Mouse (Mus musculus) induced T-regulatory cell, adult 2 months (primary cell): ENCODE data around the gene Smim20.

Experiments
- DNase-seq: peaks from one replicate; pipeline ENCODE4 v3.0.0-alpha.2; 2012; ENCODE audit warnings: low read depth

Gene Smim20

DNA sequence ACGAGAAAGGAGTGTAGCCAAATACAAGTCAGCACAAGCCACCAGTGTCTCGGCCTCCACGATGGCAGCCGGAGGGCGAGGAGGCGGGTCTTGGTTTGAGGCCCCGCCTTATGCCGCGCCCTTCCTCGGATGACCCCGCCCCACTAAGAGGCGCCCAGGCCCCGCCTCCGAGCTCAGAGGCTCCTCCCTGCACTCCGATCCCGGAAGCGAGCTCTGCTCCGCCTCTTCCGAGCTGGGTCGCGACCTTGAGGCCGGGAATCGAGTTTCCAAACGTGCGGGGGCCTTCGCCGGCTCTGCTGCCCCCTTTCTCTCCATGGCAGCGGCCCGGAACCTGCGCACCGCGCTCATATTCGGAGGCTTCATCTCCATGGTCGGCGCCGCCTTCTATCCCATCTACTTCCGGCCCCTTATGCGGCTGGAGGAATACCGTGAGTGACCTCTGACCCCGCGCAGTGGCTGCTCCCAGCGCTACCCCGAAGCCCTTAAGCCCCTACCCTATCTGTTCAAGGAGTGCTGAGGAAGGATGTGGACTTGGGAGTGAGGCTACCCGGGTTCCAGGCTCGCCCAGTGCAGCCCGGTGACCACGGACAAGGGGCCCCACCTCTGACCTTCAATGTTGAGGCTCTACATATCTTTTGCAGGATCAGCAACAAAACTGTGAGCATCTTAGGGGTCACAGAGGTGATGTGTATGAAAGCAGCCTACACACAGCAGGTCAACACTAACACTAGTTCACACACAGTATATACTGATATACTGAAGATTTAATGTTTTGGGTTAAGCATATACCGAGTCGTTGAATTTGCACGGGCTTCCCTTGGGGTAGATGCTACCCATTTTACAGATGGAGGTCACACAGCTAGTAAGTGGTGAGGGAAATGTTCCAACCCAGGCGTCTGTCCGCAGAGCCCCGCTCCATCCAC lies at the start of gene Smim20:
Gene Smim20, plus strand, starts transcription at position 153 of the 923 bp plus-strand sequence.
- DNase-seq = peak; percentile 92

- no peak for DNase-seq
Measured at GRCm38 (mm10) chr5:53225434-53225833, 41.4 kb upstream of the Smim20 start.

- no peak for DNase-seq
Measured at GRCm38 (mm10) chr5:53230560-53230959, 36.3 kb upstream of the Smim20 start.

DNA sequence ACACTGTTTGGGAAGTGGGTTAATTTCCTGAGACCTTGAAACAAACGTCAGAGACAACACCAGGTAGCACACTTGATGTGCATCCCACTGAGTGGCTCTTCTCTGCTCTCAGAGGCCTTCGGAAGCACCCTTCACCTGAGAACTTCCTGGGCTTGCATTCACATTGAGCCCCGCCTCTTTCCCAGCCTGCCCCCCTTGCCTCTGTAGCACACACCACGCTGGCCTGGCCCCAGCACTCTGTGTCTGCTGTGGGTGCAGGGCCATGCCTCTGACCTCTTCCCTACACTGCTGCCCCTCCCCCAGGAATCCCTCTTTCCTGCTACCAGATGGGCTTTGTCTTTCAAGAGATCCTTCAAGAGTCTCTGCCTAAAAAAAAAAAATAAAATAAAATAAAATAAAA lies 31.3 kb upstream of the Smim20 start:
- DNase-seq = no peak

- DNase-seq = no peak
Measured at GRCm38 (mm10) chr5:53236136-53236535, 30.7 kb upstream of the Smim20 start.

- no peak for DNase-seq
Measured at GRCm38 (mm10) chr5:53236749-53237148, 30.1 kb upstream of the Smim20 start.

GRCm38 (mm10) chr5:53238761-53239160 lies 28.1 kb upstream of the Smim20 start:
- DNase-seq = no peak

DNA sequence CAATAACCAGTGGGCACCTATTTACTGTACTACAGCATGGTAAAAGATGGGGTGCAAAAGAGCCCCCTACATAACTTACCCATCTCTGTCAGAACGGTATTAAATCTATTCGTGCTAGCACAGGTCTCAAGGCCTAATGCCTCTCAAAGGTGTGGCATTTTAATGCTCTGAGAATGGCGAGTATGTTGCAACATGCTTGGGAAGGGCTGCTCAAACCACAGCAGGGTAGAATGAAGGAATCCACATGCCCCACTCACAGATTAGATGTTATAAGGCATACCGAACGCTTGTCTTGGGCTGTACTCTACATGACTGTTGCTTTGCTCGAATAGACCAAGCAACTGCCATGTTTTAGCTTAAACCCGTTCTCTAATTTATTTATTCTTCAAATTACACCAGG lies 27.7 kb upstream of the Smim20 start:
- no peak for DNase-seq

DNA sequence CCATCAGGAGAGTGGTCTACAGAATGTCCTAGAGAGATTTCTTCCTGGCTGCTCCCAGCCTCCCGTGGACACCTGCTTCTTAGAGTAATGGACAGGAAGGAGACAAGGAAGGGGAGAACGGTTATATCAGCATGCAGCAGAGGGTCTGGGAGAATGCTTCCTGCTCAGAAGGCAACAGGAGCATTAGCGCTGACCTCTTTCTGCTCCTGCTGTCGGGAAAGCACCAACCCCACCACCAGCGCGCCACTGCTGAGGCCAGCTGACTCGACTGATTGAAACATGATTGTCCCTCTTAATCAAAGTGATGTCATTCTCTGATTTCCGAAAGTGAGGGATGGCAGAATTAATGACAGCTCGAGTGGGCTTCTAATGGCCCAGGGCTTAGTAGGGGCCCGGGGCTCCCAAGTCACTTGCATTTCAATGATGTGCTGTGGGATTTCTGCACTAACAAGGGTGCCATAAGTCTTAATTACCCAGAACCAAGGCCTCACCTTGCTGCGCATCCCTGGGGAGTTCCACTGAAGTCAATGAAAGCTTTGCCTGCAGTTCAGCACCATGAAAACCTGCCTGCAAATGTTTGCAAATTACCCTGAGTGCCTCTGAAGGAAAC lies 26.9 kb upstream of the Smim20 start:
- no peak for DNase-seq

DNA sequence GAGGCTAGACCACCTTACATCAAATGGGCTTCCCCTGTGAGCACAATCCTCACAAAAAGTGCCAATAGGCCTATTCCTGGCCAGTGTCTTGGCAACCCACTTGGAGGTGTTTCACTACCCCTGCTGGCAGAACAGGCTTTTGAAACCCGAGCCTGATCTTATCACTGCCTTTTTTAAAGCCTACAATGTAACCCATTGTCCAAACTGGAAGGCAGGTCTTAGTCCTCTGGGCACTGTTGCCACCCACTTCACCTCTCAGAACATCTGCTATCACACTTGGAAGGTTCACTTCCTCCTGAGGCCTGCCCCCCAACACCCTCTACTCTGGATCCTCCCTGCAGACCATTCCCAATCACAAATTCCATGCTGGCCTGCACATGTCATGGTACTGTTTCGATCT lies 25.8 kb upstream of the Smim20 start:
- DNase-seq = no peak

GRCm38 (mm10) chr5:53241963-53242362 lies 24.9 kb upstream of the Smim20 start:
- DNase-seq = no peak

DNA sequence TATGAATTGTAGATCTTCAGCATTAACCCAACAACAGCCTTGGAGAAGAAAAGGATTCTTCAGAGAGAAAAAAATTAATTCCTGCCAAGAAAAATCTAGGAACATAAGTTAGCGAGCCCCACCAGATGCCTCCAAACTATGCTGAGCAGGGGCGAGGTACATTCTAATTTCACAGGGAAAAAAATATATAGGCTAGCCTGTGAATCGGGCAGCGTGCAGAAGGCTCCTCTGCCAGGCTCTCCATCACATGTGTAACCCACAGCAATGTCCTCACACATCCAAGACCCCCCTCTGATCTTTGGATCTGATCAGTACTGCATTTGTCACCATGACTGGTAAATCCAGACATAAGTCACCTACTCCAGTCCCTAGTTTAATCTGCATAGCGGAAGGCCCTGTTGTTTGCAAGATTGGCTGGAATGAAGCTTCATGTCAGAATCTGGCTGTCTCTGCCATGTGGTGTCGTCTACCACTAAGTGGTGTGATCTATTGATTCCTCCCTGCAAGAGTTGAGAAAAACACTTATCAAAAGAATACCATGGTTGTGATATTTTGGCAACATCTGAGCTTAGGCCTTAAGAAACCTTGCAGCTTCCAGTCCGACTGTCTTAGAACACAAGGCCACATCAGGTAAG lies 23.9 kb upstream of the Smim20 start:
- no peak for DNase-seq

DNA sequence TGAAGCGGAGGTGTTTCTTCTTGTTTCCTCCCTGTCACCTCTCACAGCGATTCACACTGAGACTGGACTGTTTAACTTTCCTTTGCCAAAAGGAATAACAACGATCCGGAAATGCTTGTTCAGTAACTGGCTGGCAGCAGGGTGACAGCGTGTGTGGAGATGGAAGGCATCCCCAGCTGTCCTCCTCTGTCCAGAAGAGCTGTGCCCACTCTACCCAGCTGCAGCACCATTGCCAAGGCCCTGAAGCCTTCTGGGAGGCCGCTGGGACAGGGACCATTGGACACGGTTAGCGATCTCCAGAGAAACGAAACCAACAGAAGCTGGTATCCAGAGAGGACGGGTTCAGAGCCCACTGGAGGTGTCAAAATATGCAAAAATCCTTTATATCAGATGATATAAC lies 22.9 kb upstream of the Smim20 start:
- no peak for DNase-seq

DNA sequence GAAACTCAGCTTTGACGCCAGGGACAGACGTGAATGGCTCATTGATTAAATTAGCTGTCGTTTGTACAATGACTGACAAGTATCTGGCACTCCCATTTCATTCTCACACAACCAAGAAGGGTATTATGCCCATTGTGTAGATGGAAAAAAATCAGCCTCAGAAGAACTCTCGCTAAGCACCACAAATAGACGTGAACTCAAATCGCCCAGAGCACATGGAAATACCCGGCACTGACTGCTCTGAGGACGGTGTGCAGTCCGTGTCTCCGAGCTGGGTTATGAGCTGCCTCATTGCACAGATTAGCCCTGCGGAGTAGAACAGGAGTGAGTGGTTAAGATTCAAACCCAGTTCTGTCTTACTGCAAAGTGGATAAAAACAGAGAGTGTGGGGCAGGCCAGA lies 18.4 kb upstream of the Smim20 start:
- no peak for DNase-seq

GRCm38 (mm10) chr5:53249431-53250061 lies 17.3 kb upstream of the Smim20 start:
- DNase-seq = no peak

GRCm38 (mm10) chr5:53254154-53254553 lies 12.7 kb upstream of the Smim20 start:
- DNase-seq = no peak

GRCm38 (mm10) chr5:53254821-53255220 lies 12.1 kb upstream of the Smim20 start:
- DNase-seq = no peak

- peak; percentile 21 for DNase-seq
Measured at GRCm38 (mm10) chr5:53258038-53258786, 8.7 kb upstream of the Smim20 start.

- DNase-seq = no peak
Measured at GRCm38 (mm10) chr5:53259894-53260293, 7.0 kb upstream of the Smim20 start.

GRCm38 (mm10) chr5:53261999-53262398 lies 4.9 kb upstream of the Smim20 start:
- DNase-seq = no peak

DNA sequence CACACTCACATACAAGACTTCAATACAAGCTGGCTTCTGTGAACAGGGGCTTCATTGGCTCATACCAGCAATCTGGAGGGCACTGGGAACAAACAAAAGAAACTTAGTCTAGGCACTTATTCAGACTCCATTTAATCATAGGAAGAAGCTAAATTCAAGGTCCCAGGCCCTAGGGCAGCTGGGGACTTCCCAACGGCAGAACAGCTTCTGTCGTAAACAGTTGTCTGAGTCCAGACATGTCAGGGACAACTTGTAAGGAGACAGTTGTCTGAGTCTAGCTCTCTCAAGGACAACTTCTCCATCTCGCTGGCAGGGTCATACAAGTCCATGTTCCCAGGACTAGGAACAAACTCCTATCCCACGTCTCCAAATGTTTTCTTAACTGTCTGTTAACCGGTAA lies 2.8 kb upstream of the Smim20 start:
- no peak for DNase-seq

DNA sequence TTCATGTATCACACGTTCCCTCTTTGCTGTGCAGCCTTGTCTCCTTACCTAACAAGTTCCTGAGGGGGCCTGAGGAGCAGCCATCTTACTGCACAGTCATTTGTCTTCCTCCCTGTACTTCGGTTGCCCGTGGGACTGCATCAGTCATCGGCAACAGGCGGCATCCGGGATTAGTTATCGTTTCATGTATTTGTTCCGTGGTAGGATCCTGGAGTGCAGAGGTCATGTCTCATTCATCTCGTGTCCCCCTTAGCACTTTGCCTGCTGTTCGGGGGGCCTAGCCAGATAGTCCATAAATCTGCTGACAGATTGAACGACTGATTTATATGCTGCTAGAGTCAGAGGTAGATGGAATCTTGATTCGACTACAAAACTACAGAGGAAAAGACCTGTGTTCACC lies 1.1 kb upstream of the Smim20 start:
- DNase-seq = no peak
